Mouse (Mus musculus): ENCODE data around the gene Cyth3.

- TF ChIP-seq CTCF (IDR thresholded peaks at IDR 0.05; ENCODE audit: borderline replicate concordance, insufficient read depth, low read depth, low read length) (no peak), POLR2A (IDR thresholded peaks at IDR 0.05; ENCODE audit: borderline replicate concordance, insufficient read depth, low read length) (no peak)
These were observed 31.2 kb downstream of the Cyth3 start for GRCm38 (mm10) chr5:143653497-143653896.

Data from cerebellum, adult 2 months (tissue).